Mouse (Mus musculus): Measurements from ENCODE around the gene Gm9844.

DNA sequence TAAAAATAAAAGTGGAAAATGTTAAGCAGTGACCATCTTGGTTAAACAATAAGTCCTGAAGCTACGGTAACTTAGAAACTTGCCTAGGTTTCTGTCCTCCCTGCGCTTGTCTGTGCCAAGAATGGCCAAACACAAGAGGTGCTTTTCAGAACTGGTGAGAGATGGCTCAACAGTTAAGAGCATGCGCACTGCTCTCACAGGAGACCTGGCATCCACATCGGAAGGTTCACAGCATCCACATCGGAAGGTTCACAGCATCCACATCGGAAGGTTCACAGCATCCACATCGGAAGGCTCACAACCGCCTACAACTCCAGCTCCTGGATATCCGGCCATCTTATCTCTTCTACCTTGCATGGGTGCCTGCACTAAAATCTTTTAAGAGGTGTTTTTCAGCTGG lies 16.8 kb upstream of the Gm9844 start:
- TF ChIP-seq CTCF (IDR thresholded peaks at IDR 0.05; ENCODE audit: borderline replicate concordance, insufficient read depth, low read depth, low read length) = no peak
- no peak for TF ChIP-seq POLR2A (IDR thresholded peaks at IDR 0.05; ENCODE audit: borderline replicate concordance, insufficient read depth, low read length)

Data from cerebellum, adult 2 months (tissue).